Mouse (Mus musculus): ENCODE results near the gene Abca13.

DNA sequence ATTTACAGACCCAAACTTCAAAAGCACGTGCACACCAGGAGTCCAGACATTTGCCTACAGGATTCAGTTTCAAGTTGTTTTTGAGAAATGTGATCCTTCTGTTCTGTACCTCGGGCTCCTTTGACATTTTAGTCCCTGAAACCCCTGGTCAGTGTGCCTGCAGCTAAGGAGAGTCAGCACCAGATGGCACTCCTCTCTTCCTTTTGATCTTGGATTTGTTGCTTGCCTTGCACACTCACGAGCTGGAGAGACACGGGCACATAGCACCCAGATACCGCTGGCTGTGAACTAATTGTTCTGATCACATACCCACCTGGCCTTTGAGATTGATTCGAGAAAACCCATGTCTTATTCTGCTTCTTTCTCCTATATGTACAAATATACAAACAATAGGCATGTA is 289.8 kb downstream of the Abca13 start:
- peak; percentile 67 for TF ChIP-seq CTCF (IDR thresholded peaks at IDR 0.05; ENCODE audit: low read depth, low read length)
- no peak for TF ChIP-seq POLR2A (IDR thresholded peaks at IDR 0.05; ENCODE audit: borderline replicate concordance, low read depth, low read length)
